ENCODE assay signal across 8 mouse cellular contexts in genomic region chr7:123030295-123030694, GRCm38 (mm10).
DNase-seq lines count a peak whose midpoint lies in the region; ATAC-seq and TF ChIP-seq lines count a peak whose summit lies in the region.

No protein-coding gene starts in this region.

- H3K27me3 ChIP-seq in heart, embryonic 10.5 days (ENCODE audit: insufficient read depth, poor library complexity, severe bottlenecking) = peaks cover 24% of the 10 kb centered on the region
- H3K27me3 ChIP-seq in forebrain, postnatal 0 days (ENCODE audit: insufficient read depth, low read length) = no peaks in the 10 kb centered on the region
- 0 out of 2 replicates have a peak, but pooled peaks cover 3% of the 10 kb centered on the region for H3K27me3 ChIP-seq in liver, postnatal 0 days (ENCODE audit: insufficient read depth, low read length)

- H3K4me2 ChIP-seq in forebrain, postnatal 0 days (ENCODE audit: low read depth) = peak overlapping the region; percentile 99
- peak overlapping the region; percentile 71 for H3K4me2 ChIP-seq in liver, postnatal 0 days (ENCODE audit: low read depth, low read length)

- H3K9ac ChIP-seq in ES-E14 (ENCODE audit: insufficient read depth, low read depth, low read length, poor library complexity, severe bottlenecking) = no peak overlapping the region
- H3K9ac ChIP-seq in forebrain, postnatal 0 days = peak overlapping the region; percentile 75
- no peak overlapping the region for H3K9ac ChIP-seq in liver, postnatal 0 days (replicated peaks)

- TF ChIP-seq EP300 in liver, postnatal 0 days (IDR thresholded peaks at IDR 0.05; ENCODE audit: low read depth) = no peak

- in situ Hi-C loops in ES-E14 (cut with MboI; ENCODE audit: low sequenced_read_pairs in 2 of 2, unreplicated experiment in 2 of 2) = loop anchor here (10.0 to 25.0 kb wide), 2 partner anchors 432 to 435 kb away; partner anchors contain the start of gene Aqp8 (in 2 of the 2)

- peak; percentile 42 for ATAC-seq in forebrain, postnatal 0 days
- no peak for ATAC-seq in liver, postnatal 0 days
- ATAC-seq in granulocyte monocyte progenitor cell, adult 5-6 weeks (replicated peaks; ENCODE audit: poor library complexity, severe bottlenecking) = no peak

- intact Hi-C loops in heart, postnatal 25 days (cut with DNase I) = no loop called here

- no peak for TF ChIP-seq CTCF in forebrain, postnatal 0 days (IDR thresholded peaks at IDR 0.05; ENCODE audit: low read depth)
- no peak for TF ChIP-seq CTCF in liver, postnatal 0 days (IDR thresholded peaks at IDR 0.05; ENCODE audit: low read depth)

- H3K27ac ChIP-seq in heart, embryonic 10.5 days = peak overlapping the region; percentile 73; the same call in 1 of the 2 replicates
- no peak overlapping the region for H3K27ac ChIP-seq in ES-E14 (ENCODE audit: insufficient read depth, low read depth, low read length, poor library complexity, severe bottlenecking)
- H3K27ac ChIP-seq in forebrain, postnatal 0 days (ENCODE audit: low read depth, low read length) = peak overlapping the region; percentile 87
- H3K27ac ChIP-seq in liver, postnatal 0 days (ENCODE audit: low read depth) = no peak overlapping the region

- no peaks in the 10 kb centered on the region for H3K9me3 ChIP-seq in heart, embryonic 10.5 days
- no peaks in the 10 kb centered on the region for H3K9me3 ChIP-seq in ES-E14 (ENCODE audit: control insufficient read depth, insufficient read depth, low read depth, low read length)
- H3K9me3 ChIP-seq in forebrain, postnatal 0 days (ENCODE audit: low read length) = no peaks in the 10 kb centered on the region
- H3K9me3 ChIP-seq in liver, postnatal 0 days (ENCODE audit: low read length) = no peaks in the 10 kb centered on the region

- no peaks in the 10 kb centered on the region for H3K36me3 ChIP-seq in heart, embryonic 10.5 days
- H3K36me3 ChIP-seq in ES-E14 (ENCODE audit: control insufficient read depth, insufficient read depth, low read length, poor library complexity, severe bottlenecking) = no peaks in the 10 kb centered on the region
- H3K36me3 ChIP-seq in forebrain, postnatal 0 days (ENCODE audit: insufficient read depth) = no peaks in the 10 kb centered on the region
- no peaks in the 10 kb centered on the region for H3K36me3 ChIP-seq in liver, postnatal 0 days (replicated peaks; ENCODE audit: insufficient read depth, low read length)

- H3K4me1 ChIP-seq in heart, embryonic 10.5 days = peaks cover 17% of the 10 kb centered on the region
- peaks cover 2 to 18% of the 10 kb centered on the region in 2 experiments; a peak in 2 of 4 replicates for H3K4me1 ChIP-seq in ES-E14 (ENCODE audit: control insufficient read depth in 2 of 2, insufficient read depth in 2 of 2, low read length in 2 of 2, poor library complexity in 1 of 2)
- H3K4me1 ChIP-seq in forebrain, postnatal 0 days (ENCODE audit: insufficient read depth) = peaks cover 15% of the 10 kb centered on the region
- H3K4me1 ChIP-seq in liver, postnatal 0 days (ENCODE audit: insufficient read depth) = 0 out of 2 replicates have a peak, but pooled peaks cover 3% of the 10 kb centered on the region

- WGBS in heart, embryonic 10.5 days = 22% methylated on average over 13 of the region's 13 CpGs
- 7% methylated on average over 13 of the region's 13 CpGs for WGBS in forebrain, postnatal 0 days
- 23% methylated on average over 13 of the region's 13 CpGs for WGBS in liver, postnatal 0 days (ENCODE audit: insufficient replicate concordance)

- DNase-seq in heart, embryonic 10.5 days (ENCODE audit: low spot score) = no peak
- DNase-seq in heart, postnatal 25 days (ENCODE audit: low spot score) = no peak
- no peak for DNase-seq in ES-E14 (ENCODE audit: low read depth, low spot score)
- DNase-seq in forebrain, postnatal 0 days = no peak
- DNase-seq in liver, postnatal 0 days = no peak
- no peak for DNase-seq in ovary, adult 18-20 months (ENCODE audit: low spot score)
- DNase-seq in urinary bladder, postnatal 36 days (ENCODE audit: low spot score in 2 of 2) = no peak

- peak overlapping the region; percentile 61 for H3K4me3 ChIP-seq in heart, embryonic 10.5 days
- peak overlapping the region; percentile 55 to 61; a peak in 3 of 4 replicates for H3K4me3 ChIP-seq in ES-E14 (ENCODE audit: insufficient read depth in 1 of 2, low read depth in 1 of 2, low read length in 2 of 2, poor library complexity in 1 of 2, severe bottlenecking in 1 of 2)
- peak overlapping the region; percentile 50 for H3K4me3 ChIP-seq in forebrain, postnatal 0 days (ENCODE audit: low read depth, low read length)
- peak overlapping the region; percentile 19; the same call in 1 of the 2 replicates for H3K4me3 ChIP-seq in liver, postnatal 0 days (ENCODE audit: low read depth, low read length)

TF ChIP-seq in ES-E14, 5 proteins besides CTCF, POLR2A, EP300 and RAD21:
- TF ChIP-seq MAFK (IDR thresholded peaks at IDR 0.05; ENCODE audit: insufficient read depth, low read depth, low read length) = no peak
- no peak for TF ChIP-seq CHD2 (IDR thresholded peaks at IDR 0.05; ENCODE audit: low read depth, low read length)
- no peak for TF ChIP-seq HCFC1 (IDR thresholded peaks at IDR 0.05; ENCODE audit: borderline replicate concordance, insufficient read depth, low read length)
TF ChIP-seq in ES-E14: peak in this region for 0.

Comparison
In these comparisons a context has a peak if more than half of its experiments do, and no peak if none do; other contexts are left out.
1. H3K27ac ChIP-seq: peak in heart, embryonic 10.5 days (single experiment) and forebrain, postnatal 0 days (single experiment); none in ES-E14 (single experiment) and liver, postnatal 0 days (single experiment).
2. Peak in every context shown above with its lines, with median percentiles within 50 percentile points of each other: H3K4me3 ChIP-seq.